Mouse (Mus musculus) heart, postnatal 0 days (tissue): ENCODE data around the gene Stox2. TPM values are rescaled to one million over a fixed set of nuclear protein-coding genes. Genes with fewer than 3 reads are reported as not detected.

Source experiments
- ATAC-seq: fragments of 200-750 bp; cut with Nextera tagmentation; 2 replicates; pipeline ENCODE4 v1.8.0; 2017; ENCODE audit warnings: low read depth, moderate number of reproducible peaks, moderate library complexity; ENCODE audit not compliant: insufficient read depth
- DNase-seq: peaks from one replicate; pipeline ENCODE4 v3.0.0-alpha.2; 2016; ENCODE audit warnings: low spot score
- H3K27ac ChIP-seq: fragments of 300-500 bp; sonication (generic); 2 replicates; pipeline ENCODE4 v1.5.1; 2014; ENCODE audit warnings: low read depth, mild to moderate bottlenecking
- H3K27me3 ChIP-seq: fragments of 300-500 bp; sonication (generic); 2 replicates; pipeline ENCODE4 v1.6.1; 2014; ENCODE audit warnings: low read length, mixed read lengths; ENCODE audit not compliant: control insufficient read depth, insufficient read depth
- H3K36me3 ChIP-seq: fragments of 300-500 bp; sonication (generic); replicated peaks from 2 replicates; pipeline ENCODE4 v1.6.1; 2014; ENCODE audit warnings: low read length, mixed read lengths; ENCODE audit not compliant: control insufficient read depth, insufficient read depth
- H3K4me1 ChIP-seq: fragments of 300-500 bp; sonication (generic); 2 replicates; pipeline ENCODE4 v1.6.1; 2014; ENCODE audit warnings: antibody characterized with exemption; ENCODE audit not compliant: control insufficient read depth, insufficient read depth
- H3K4me2 ChIP-seq: fragments of 300-500 bp; sonication (generic); 2 replicates; pipeline ENCODE4 v1.6.1; 2014; ENCODE audit warnings: low read depth, mild to moderate bottlenecking, low read length, moderate library complexity
- H3K4me3 ChIP-seq: fragments of 300-500 bp; sonication (generic); 2 replicates; pipeline ENCODE4 v1.5.1; 2014; ENCODE audit warnings: low read depth, low read length
- H3K9ac ChIP-seq: fragments of 300-500 bp; sonication (generic); replicated peaks from 2 replicates; pipeline ENCODE4 v1.6.1; 2014; ENCODE audit warnings: low read depth, low read length, mixed read lengths
- H3K9me3 ChIP-seq: fragments of 300-500 bp; sonication (generic); replicated peaks from 2 replicates; pipeline ENCODE4 v1.6.1; 2016; ENCODE audit warnings: low read length; ENCODE audit not compliant: control insufficient read depth
- CTCF ChIP-seq: IDR thresholded peaks from 2 replicates; pipeline ENCODE4 v1.5.1; 2016; ENCODE audit warnings: antibody characterized with exemption, control low read depth, low read depth
- EP300 ChIP-seq: IDR thresholded peaks from 2 replicates; pipeline ENCODE4 v1.6.1; 2016; ENCODE audit warnings: antibody characterized with exemption, low read depth
- WGBS: fragments of 180-500 bp; shearing (Covaris S2); extraction: QIAGEN DNeasy Blood & Tissue Kit; methylation state at CpG from one replicate; pipeline ENCODE4 v1.1.7; 2014; 5-methylcytosine and 5-hydroxymethylcytosine counted together
- polyA plus RNA-seq: library from polyadenylated mRNA; unstranded; fragments of >200 nt; fragmentation: Nextera tagmentation; extraction: Ambion mirVana; gene quantifications from 2 replicates; pipeline ENCODE4 v1.2.1, GENCODE M21; 2015
- total RNA-seq: library from RNA; depleted of rRNA; stranded (reverse); fragments of >200 nt; gene quantifications from 2 replicates; pipeline ENCODE4 v1.2.3, GENCODE M21; 2014; ENCODE audit warnings: low replicate concordance

Stox2 gene
- total and polyA plus RNA-seq, 2 experiments from 2014 or later, result 6.2 to 12.7 TPM

- H3K9me3 ChIP-seq, result no peaks in the 10 kb centered on the region
- 91% methylated on average over 29 of the region's 29 CpGs for WGBS
- H3K4me3 ChIP-seq, result no peak overlapping the region
- ATAC-seq, result no peak
- H3K9ac ChIP-seq, result no peak overlapping the region
- H3K27ac ChIP-seq, result no peak overlapping the region
- H3K4me1 ChIP-seq, result no peaks in the 10 kb centered on the region
- H3K36me3 ChIP-seq, result peaks cover 46% of the 10 kb centered on the region
- no peaks in the 10 kb centered on the region for H3K27me3 ChIP-seq
- no peak overlapping the region for H3K4me2 ChIP-seq
- no peak for TF ChIP-seq EP300
- no peak for TF ChIP-seq CTCF
- DNase-seq, result no peak
Observed at GRCm38 (mm10) chr8:47193321-47193996, 252.7 kb downstream of the Stox2 start.

GRCm38 (mm10) chr8:47191444-47192365 lies 254.5 kb downstream of the Stox2 start:
- TF ChIP-seq EP300 (no peak), CTCF (no peak)
- 89% methylated on average over 18 of the region's 18 CpGs for WGBS
- no peaks in the 10 kb centered on the region for H3K4me1 ChIP-seq
- H3K27ac ChIP-seq, result no peak overlapping the region
- H3K36me3 ChIP-seq, result peaks cover 46% of the 10 kb centered on the region
- ATAC-seq (no peak), DNase-seq (no peak)
- H3K4me3 ChIP-seq, result no peak overlapping the region
- no peaks in the 10 kb centered on the region for H3K9me3 ChIP-seq
- no peak overlapping the region for H3K9ac ChIP-seq
- H3K4me2 ChIP-seq, result no peak overlapping the region
- no peaks in the 10 kb centered on the region for H3K27me3 ChIP-seq

GRCm38 (mm10) chr8:47185396-47185795 lies 260.8 kb downstream of the Stox2 start:
- Histone ChIP-seq H3K9me3 (no peaks in the 10 kb centered on the region), H3K9ac (no peak overlapping the region), H3K27ac (no peak overlapping the region), H3K4me2 (no peak overlapping the region), H3K27me3 (no peaks in the 10 kb centered on the region), H3K36me3 (peaks cover 10% of the 10 kb centered on the region; the same call in 1 of the 2 replicates), H3K4me3 (no peak overlapping the region), H3K4me1 (no peaks in the 10 kb centered on the region; the same call in 1 of the 2 replicates)
- no peak for TF ChIP-seq CTCF
- no peak for TF ChIP-seq EP300
- 77% methylated on average over 6 of the region's 6 CpGs for WGBS
- DNase-seq (no peak), ATAC-seq (no peak)

GRCm38 (mm10) chr8:47182771-47183558 lies 263.2 kb downstream of the Stox2 start:
- H3K27ac ChIP-seq, result no peak overlapping the region
- TF ChIP-seq CTCF, result no peak
- no peak for TF ChIP-seq EP300
- 83% methylated on average over 6 of the region's 6 CpGs for WGBS
- no peaks in the 10 kb centered on the region for H3K9me3 ChIP-seq
- H3K27me3 ChIP-seq, result no peaks in the 10 kb centered on the region
- ATAC-seq (no peak), DNase-seq (no peak)
- peaks cover 8% of the 10 kb centered on the region; the same call in 1 of the 2 replicates for H3K36me3 ChIP-seq
- H3K4me3 ChIP-seq, result no peak overlapping the region
- H3K4me2 ChIP-seq, result no peak overlapping the region
- H3K9ac ChIP-seq, result no peak overlapping the region
- no peaks in the 10 kb centered on the region; the same call in 1 of the 2 replicates for H3K4me1 ChIP-seq

GRCm38 (mm10) chr8:47182292-47182691 lies 263.9 kb downstream of the Stox2 start:
- TF ChIP-seq EP300 (no peak), CTCF (no peak)
- Histone ChIP-seq H3K9ac (no peak overlapping the region), H3K36me3 (peaks cover 8% of the 10 kb centered on the region; the same call in 1 of the 2 replicates), H3K4me2 (no peak overlapping the region), H3K4me3 (no peak overlapping the region), H3K27ac (peak overlapping the region; percentile 4; the same call in 1 of the 2 replicates), H3K27me3 (no peaks in the 10 kb centered on the region), H3K4me1 (no peaks in the 10 kb centered on the region; the same call in 1 of the 2 replicates), H3K9me3 (no peaks in the 10 kb centered on the region)
- ATAC-seq, result no peak
- WGBS, result 65% methylated on average over 4 of the region's 4 CpGs
- DNase-seq, result no peak
